Mouse (Mus musculus) monocyte, adult 2 months (primary cell): ENCODE data around the gene Spryd4.
A peak's percentile ranks its signal among the peaks of the same experiment; 100 is the strongest.
"Not testable (repeated sequence)": the region's sequence is repeated elsewhere in the genome, so short reads cannot be mapped to it uniquely, and the experiment has no call there.

Experiments used
- DNase-seq, 2 experiments: peaks; one replicate each; pipeline ENCODE4 v3.0.0; 2022; ENCODE audit warnings: low spot score in 2 of 2, low read depth in 1 of 2

Spryd4 gene

DNA sequence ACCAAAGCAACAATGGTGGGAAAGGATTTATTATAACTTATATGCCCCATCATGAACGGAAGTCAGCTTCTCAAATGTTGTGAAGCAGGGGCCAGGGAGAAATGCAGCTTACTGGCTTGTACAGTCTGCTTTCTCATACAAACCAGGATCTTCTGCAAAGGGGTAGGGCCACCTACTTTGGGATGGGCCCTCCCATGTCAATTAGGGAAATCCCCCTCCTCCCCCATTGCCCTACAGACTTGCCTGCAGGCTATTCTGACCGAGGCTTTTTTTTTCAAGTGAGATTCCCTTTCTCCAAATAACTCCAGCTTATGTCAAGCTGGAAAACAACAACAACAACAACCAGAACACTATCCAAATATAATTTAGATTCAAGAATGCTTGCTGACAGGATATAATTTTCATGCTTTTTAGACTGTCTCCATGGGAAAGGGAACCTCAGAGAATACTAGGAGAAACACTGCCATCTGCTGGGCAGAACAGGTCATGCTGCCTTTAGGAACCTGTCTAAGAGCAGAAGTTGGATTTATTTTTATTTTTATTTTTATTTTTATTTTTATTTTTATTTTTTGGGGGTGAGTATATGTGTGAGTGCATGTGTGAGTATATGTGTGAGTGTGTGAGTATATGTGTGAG lies 23.2 kb downstream of the Spryd4 start:
- peak in 1 of 2 experiments; percentile 56 for DNase-seq

DNA sequence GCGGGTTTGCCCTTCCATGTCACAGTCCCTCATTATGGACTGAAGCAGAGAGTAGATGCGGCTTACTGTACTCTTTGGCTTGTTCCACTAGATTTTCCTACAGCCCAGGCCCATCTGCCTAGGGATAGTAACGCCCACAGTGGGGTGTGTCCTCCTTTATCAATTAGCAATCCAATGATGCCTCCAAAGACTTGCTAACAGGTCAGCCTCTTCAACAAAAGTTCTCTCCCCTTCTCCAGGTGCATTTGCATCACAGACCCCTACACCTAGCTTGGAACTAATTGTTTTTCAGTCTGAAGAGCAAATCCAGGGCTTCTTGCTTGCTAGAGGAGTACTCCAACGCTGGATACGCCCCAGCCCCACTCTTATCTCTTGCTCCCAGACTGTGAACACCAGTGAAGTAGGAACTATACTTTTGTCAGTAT lies 24.4 kb downstream of the Spryd4 start:
- no peak for DNase-seq

DNA sequence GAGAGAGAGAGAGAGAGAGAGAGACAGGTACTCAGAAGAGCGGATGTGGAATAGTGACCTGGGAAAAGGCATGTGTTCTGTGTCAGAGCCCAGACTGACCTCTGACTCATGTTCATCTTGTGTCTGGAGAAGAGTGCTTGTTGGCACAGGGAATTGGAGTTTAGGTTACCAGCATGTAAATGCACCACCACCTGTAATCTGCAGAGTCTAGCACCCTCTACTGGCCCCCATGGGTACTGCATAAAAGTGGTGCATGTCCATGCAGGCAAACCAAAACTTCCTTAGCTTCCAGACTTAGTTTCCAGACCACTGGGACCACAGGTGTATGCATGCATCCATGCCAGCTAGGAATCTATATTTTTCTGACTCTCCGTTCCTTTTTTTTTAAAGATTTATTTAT lies 25.6 kb downstream of the Spryd4 start:
- peak; percentile 36 to 56 for DNase-seq

DNA sequence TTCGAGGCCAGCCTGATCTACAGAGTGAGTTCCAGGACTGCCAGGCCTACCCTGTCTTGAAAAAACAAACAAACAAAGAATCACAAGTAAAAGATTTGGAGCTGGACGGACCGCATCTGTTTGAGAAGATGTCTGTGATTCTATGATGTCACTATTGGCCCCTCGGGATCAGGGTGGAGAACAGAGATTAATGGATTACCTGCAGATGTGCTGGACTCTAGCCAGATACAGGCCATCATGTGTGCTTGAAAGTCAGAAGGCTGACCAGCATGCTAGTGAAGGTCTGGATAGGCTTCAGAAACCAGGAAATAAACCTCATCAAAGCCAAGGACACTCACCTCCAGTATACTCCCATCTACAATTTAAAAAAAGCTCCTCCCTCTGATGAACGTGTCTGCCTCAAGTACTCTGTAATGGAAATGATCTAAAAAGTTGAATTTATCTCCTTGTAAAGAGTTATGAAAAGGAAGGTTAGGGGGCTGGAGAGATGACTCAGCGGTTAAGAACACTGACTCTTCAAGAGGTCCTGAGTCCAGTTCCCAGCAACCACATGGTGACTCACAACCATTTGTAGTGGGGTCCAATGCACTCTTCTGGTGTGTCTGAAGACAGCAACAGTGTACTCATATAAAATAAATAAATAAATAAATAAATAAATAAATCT lies 26.2 kb downstream of the Spryd4 start:
- no peak for DNase-seq

DNA sequence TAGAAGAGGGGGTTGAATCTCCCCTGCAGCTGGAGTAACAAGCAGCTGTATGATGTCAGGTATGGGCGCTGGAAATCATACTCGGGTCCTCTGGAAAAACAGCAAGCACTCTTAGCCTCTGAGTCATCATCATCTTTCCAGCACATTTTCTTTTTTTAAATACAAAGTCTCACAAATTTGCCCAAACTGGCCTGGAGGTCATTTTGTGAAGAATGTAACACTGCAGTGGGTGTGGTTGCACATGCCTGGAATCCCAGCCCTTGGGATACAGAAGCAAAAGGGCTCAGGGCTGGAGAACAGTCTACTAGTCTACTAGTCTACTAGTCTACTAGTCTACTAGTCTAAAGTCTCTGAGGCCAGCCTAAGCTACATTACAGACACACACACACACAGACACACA lies 27.3 kb downstream of the Spryd4 start:
- no peak for DNase-seq

DNA sequence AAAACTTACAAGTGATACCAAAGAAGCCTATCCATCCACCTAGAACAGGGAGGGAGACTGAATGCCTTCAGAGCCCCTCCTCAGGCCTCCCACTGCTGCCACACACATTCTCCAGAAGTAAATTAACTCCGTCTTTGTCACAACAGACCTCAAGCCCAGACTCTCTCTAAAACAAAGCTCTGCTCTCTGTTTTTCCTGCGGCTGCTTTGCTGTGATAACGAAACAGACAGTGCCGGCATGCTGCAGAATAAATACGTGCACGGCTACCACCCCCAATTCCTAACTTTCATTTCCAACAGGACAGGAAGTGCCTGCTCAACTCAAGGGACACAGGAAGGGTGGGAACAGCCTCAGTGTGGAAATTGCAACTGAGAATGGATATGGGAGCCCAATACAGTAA lies 31.6 kb downstream of the Spryd4 start, which contains the start of gene Rbms2:
Rbms2 (minus strand) TSS at position 309 of the 400 bp plus-strand sequence.
- no peak for DNase-seq

DNA sequence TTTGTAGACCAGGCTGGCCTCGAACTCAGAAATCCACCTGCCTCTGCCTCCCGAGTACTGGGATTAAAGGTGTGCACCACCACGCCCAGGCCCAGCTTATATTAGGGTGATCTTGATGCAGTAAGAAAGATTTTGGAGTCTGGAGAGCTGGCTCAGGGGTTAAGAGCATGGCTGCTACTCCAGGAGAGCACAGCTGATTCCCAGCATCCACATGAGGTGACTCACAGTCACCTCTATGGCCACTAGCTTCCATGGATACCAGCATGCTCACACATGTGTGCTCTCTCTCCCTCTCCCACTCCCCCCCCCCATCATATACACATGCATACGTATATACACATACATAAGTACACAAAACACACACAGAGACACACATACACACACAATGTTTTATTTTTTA lies 34.3 kb downstream of the Spryd4 start:
- DNase-seq = no peak

DNA sequence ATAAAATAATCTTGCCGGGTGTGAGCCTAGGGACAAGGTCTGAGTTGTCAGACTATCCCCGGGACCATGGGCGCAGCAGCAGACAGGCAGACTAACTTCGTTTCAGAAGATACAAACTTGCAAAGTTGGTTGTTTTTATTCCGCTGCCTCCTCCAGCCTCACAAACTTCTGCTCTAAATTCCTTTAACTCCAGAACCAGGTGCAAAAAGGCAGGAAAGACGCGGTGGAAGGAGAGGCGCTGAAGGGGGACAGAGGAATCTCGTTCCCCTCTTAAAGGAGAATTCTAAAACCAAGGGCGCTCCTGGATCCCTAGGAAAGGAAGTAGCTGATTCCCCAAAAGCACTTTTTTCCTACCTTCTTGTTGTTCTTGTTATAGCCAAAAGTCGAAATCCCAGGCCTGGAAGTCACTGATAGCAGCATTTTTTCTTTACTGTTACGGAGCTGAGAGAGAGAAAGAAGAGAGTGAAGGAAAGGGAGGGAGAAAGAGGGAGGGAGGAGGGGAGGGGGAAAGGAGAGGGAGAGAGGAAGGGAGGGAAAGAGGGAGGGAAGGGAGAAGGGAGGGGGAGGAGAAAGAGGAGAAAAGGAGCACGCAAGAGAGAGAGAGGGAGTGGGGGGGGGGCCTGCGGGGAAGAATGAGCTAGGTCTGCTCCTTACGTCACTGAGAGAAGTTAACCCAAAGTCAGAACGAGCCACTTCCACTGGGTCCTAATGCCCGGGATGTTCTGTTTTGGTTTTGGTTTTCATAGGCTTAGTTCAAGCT lies 35.4 kb downstream of the Spryd4 start:
- DNase-seq = peak in 1 of 2 experiments; percentile 15

DNA sequence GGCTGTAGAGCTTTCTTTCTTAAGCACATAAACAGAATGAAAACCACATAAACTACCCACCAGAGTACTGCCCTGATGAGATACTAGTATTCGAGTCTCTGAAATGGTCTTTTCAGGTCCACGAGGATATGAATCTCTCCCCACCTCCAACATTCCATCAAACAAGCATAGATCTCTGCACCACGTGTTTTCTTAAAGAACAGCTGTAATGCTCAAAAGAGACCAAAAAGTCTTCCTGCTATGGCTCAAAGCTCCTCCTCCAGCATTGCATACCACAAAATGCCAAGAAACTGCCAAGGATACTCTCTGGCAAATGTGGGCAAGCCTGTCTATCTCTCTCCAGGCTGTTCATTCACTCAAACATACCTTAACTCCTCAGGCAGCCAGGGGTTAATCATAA lies 36.3 kb downstream of the Spryd4 start:
- DNase-seq = no peak

DNA sequence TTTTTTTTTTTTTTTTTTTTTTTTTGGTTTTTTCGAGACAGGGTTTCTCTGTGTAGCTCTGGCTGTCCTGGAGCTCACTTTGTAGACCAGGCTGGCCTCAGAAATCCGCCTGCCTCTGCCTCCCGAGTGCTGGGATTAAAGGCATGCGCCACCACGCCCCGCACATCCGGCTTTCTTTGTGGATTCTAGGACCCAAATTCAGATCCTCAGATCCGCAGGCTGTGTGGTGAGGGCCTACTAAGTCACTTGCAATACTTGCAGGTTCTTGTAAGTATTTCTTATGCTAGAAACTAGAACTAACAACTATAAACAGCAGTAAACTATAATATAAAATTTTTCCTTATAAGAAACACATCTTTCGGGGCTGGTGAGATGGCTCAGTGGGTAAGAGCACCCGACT lies 40.3 kb downstream of the Spryd4 start:
- not testable (repeated sequence) for DNase-seq

DNA sequence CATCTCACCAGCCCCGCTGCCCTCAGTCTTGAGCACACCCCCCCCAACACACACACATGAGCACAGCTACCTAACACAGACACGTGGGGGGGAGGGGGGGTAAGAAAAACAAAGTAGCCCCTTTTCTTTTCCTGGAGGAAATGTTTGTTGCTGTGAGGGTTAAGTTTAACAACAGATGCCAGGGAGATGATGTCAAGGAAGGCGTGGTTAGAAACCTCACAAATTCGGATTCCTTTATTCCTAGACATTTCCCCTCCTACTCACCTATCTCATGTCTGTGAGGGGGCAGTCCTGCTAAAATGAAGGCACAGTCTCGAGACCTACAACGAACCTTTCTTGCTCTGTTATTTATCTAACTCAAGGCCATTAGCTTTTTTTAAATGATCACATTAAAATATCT lies 44.5 kb downstream of the Spryd4 start:
- no peak for DNase-seq

DNA sequence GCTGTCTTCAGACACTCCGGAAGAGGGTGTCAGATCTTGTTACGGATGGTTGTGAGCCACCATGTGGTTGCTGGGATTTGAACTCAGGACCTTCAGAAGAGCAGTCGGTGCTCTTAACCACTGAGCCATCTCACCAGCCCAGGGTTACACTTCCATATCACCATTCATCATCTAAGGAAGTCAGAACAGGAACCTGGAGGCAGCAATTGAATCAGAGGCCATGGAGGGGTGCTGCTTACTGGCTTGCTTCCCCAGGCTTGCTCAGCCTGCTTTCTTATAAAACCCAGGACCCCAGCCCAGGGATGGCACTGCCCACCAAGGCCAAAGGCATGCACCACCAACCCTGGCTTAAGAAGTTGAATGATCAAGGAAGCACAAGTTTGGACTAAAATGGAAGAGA lies 45.9 kb downstream of the Spryd4 start:
- not testable (repeated sequence) for DNase-seq
